Mouse (Mus musculus): ENCODE data around the gene Dhx8.

GRCm38 (mm10) chr11:101801386-101801785 is 68.7 kb downstream of the Dhx8 start:
- no peak for TF ChIP-seq CTCF (IDR thresholded peaks at IDR 0.05; ENCODE audit: low read depth)
- TF ChIP-seq EP300 (IDR thresholded peaks at IDR 0.05; ENCODE audit: low read depth) = no peak
